Mouse (Mus musculus): ENCODE measurements around the gene Nubp2. TPM values are rescaled to one million over a fixed set of nuclear protein-coding genes. Genes with fewer than 3 reads are reported as not detected.

Nubp2 gene
- polyA plus RNA-seq, 1 experiment from 2014 or later, result 48.0 TPM

GRCm38 (mm10) chr17:24861785-24862184 is 24.4 kb downstream of the Nubp2 start:
- Histone ChIP-seq H3K4me1 (ENCODE audit: control insufficient read depth, insufficient read depth, low read length) (no peaks in the 10 kb centered on the region), H3K27me3 (replicated peaks; ENCODE audit: control insufficient read depth, insufficient read depth, low read length) (no peaks in the 10 kb centered on the region), H3K4me2 (ENCODE audit: low read depth, low read length) (no peak overlapping the region), H3K36me3 (ENCODE audit: control insufficient read depth, insufficient read depth, low read length) (peaks cover 46% of the 10 kb centered on the region), H3K9ac (ENCODE audit: low read depth, low read length) (no peak overlapping the region), H3K4me3 (ENCODE audit: low read depth, low read length) (no peak overlapping the region), H3K9me3 (ENCODE audit: control insufficient read depth, low read length) (no peaks in the 10 kb centered on the region), H3K27ac (replicated peaks; ENCODE audit: low read depth, low read length) (no peak overlapping the region)
- ATAC-seq (ENCODE audit: low read depth), result no peak
- 95% methylated on average over 3 of the region's 3 CpGs for WGBS
- no peak for DNase-seq (ENCODE audit: low spot score)

- ATAC-seq (ENCODE audit: low read depth) (no peak), DNase-seq (ENCODE audit: low spot score) (no peak)
- H3K9me3 ChIP-seq (ENCODE audit: control insufficient read depth, low read length), result no peaks in the 10 kb centered on the region
- H3K9ac ChIP-seq (ENCODE audit: low read depth, low read length), result no peak overlapping the region
- H3K4me1 ChIP-seq (ENCODE audit: control insufficient read depth, insufficient read depth, low read length), result no peaks in the 10 kb centered on the region
- WGBS, result 96% methylated on average over 7 of the region's 8 CpGs
- H3K27me3 ChIP-seq (replicated peaks; ENCODE audit: control insufficient read depth, insufficient read depth, low read length), result no peaks in the 10 kb centered on the region
- no peak overlapping the region for H3K4me3 ChIP-seq (ENCODE audit: low read depth, low read length)
- peaks cover 50% of the 10 kb centered on the region for H3K36me3 ChIP-seq (ENCODE audit: control insufficient read depth, insufficient read depth, low read length)
- H3K4me2 ChIP-seq (ENCODE audit: low read depth, low read length), result no peak overlapping the region
- H3K27ac ChIP-seq (replicated peaks; ENCODE audit: low read depth, low read length), result no peak overlapping the region
Observed at GRCm38 (mm10) chr17:24860076-24860475, 26.1 kb downstream of the Nubp2 start.

GRCm38 (mm10) chr17:24858967-24859366 is 27.2 kb downstream of the Nubp2 start:
- peaks cover 51% of the 10 kb centered on the region for H3K36me3 ChIP-seq (ENCODE audit: control insufficient read depth, insufficient read depth, low read length)
- H3K27ac ChIP-seq (replicated peaks; ENCODE audit: low read depth, low read length), result no peak overlapping the region
- H3K27me3 ChIP-seq (replicated peaks; ENCODE audit: control insufficient read depth, insufficient read depth, low read length), result no peaks in the 10 kb centered on the region
- H3K4me3 ChIP-seq (ENCODE audit: low read depth, low read length), result no peak overlapping the region
- no peak for ATAC-seq (ENCODE audit: low read depth)
- WGBS, result 83% methylated on average over 6 of the region's 6 CpGs
- H3K4me2 ChIP-seq (ENCODE audit: low read depth, low read length), result no peak overlapping the region
- no peak overlapping the region for H3K9ac ChIP-seq (ENCODE audit: low read depth, low read length)
- no peaks in the 10 kb centered on the region for H3K9me3 ChIP-seq (ENCODE audit: control insufficient read depth, low read length)
- DNase-seq (ENCODE audit: low spot score), result no peak
- H3K4me1 ChIP-seq (ENCODE audit: control insufficient read depth, insufficient read depth, low read length), result no peaks in the 10 kb centered on the region

- Histone ChIP-seq H3K4me2 (ENCODE audit: low read depth, low read length) (no peak overlapping the region), H3K27me3 (replicated peaks; ENCODE audit: control insufficient read depth, insufficient read depth, low read length) (no peaks in the 10 kb centered on the region), H3K4me3 (ENCODE audit: low read depth, low read length) (no peak overlapping the region), H3K36me3 (ENCODE audit: control insufficient read depth, insufficient read depth, low read length) (peaks cover 53% of the 10 kb centered on the region), H3K4me1 (ENCODE audit: control insufficient read depth, insufficient read depth, low read length) (no peaks in the 10 kb centered on the region), H3K27ac (replicated peaks; ENCODE audit: low read depth, low read length) (no peak overlapping the region), H3K9me3 (ENCODE audit: control insufficient read depth, low read length) (no peaks in the 10 kb centered on the region), H3K9ac (ENCODE audit: low read depth, low read length) (no peak overlapping the region)
- no peak for DNase-seq (ENCODE audit: low spot score)
- 81% methylated on average over 8 of the region's 8 CpGs for WGBS
- no peak for ATAC-seq (ENCODE audit: low read depth)
Observed at GRCm38 (mm10) chr17:24857831-24858470, 28.2 kb downstream of the Nubp2 start.

GRCm38 (mm10) chr17:24856589-24856988 is 29.6 kb downstream of the Nubp2 start:
- DNase-seq (ENCODE audit: low spot score), result no peak
- peaks cover 43% of the 10 kb centered on the region for H3K36me3 ChIP-seq (ENCODE audit: control insufficient read depth, insufficient read depth, low read length)

GRCm38 (mm10) chr17:24855838-24856464 is 30.2 kb downstream of the Nubp2 start:
- Histone ChIP-seq H3K9ac (ENCODE audit: low read depth, low read length) (no peak overlapping the region), H3K36me3 (ENCODE audit: control insufficient read depth, insufficient read depth, low read length) (peaks cover 37% of the 10 kb centered on the region), H3K4me3 (ENCODE audit: low read depth, low read length) (no peak overlapping the region), H3K4me2 (ENCODE audit: low read depth, low read length) (no peak overlapping the region), H3K27ac (replicated peaks; ENCODE audit: low read depth, low read length) (no peak overlapping the region), H3K27me3 (replicated peaks; ENCODE audit: control insufficient read depth, insufficient read depth, low read length) (peaks cover 9% of the 10 kb centered on the region; the same call in 1 of the 2 replicates), H3K9me3 (ENCODE audit: control insufficient read depth, low read length) (no peaks in the 10 kb centered on the region), H3K4me1 (ENCODE audit: control insufficient read depth, insufficient read depth, low read length) (peaks cover 4% of the 10 kb centered on the region; the same call in 1 of the 2 replicates)
- 86% methylated on average over 3 of the region's 3 CpGs for WGBS
- ATAC-seq (ENCODE audit: low read depth), result no peak
- DNase-seq (ENCODE audit: low spot score), result no peak

More at GRCm38 (mm10) chr17:24856589-24856988, 29.6 kb downstream of the Nubp2 start:
- H3K4me1 ChIP-seq (ENCODE audit: control insufficient read depth, insufficient read depth, low read length), result no peaks in the 10 kb centered on the region
- ATAC-seq (ENCODE audit: low read depth), result no peak
- H3K27ac ChIP-seq (replicated peaks; ENCODE audit: low read depth, low read length), result no peak overlapping the region
- WGBS, result 94% methylated on average over 13 of the region's 13 CpGs
- H3K4me3 ChIP-seq (ENCODE audit: low read depth, low read length), result no peak overlapping the region
- H3K9ac ChIP-seq (ENCODE audit: low read depth, low read length), result no peak overlapping the region
- no peak overlapping the region for H3K4me2 ChIP-seq (ENCODE audit: low read depth, low read length)
- H3K9me3 ChIP-seq (ENCODE audit: control insufficient read depth, low read length), result no peaks in the 10 kb centered on the region
- H3K27me3 ChIP-seq (replicated peaks; ENCODE audit: control insufficient read depth, insufficient read depth, low read length), result peaks cover 3% of the 10 kb centered on the region; the same call in 1 of the 2 replicates

GRCm38 (mm10) chr17:24851381-24852125 is 34.6 kb downstream of the Nubp2 start:
- Histone ChIP-seq H3K4me3 (ENCODE audit: low read depth, low read length) (peak overlapping the region; percentile 88), H3K9ac (ENCODE audit: low read depth, low read length) (peak overlapping the region; percentile 72), H3K4me2 (ENCODE audit: low read depth, low read length) (peak overlapping the region; percentile 65), H3K36me3 (ENCODE audit: control insufficient read depth, insufficient read depth, low read length) (peaks cover 24% of the 10 kb centered on the region), H3K4me1 (ENCODE audit: control insufficient read depth, insufficient read depth, low read length) (peaks cover 13% of the 10 kb centered on the region), H3K27ac (replicated peaks; ENCODE audit: low read depth, low read length) (no peak overlapping the region), H3K27me3 (replicated peaks; ENCODE audit: control insufficient read depth, insufficient read depth, low read length) (peaks cover 9% of the 10 kb centered on the region; the same call in 1 of the 2 replicates), H3K9me3 (ENCODE audit: control insufficient read depth, low read length) (no peaks in the 10 kb centered on the region)
- ATAC-seq (ENCODE audit: low read depth) (no peak), DNase-seq (ENCODE audit: low spot score) (no peak)
- WGBS, result 74% methylated on average over 10 of the region's 10 CpGs

- Histone ChIP-seq H3K4me3 (ENCODE audit: low read depth, low read length) (peak overlapping the region; percentile 88), H3K4me1 (ENCODE audit: control insufficient read depth, insufficient read depth, low read length) (peaks cover 13% of the 10 kb centered on the region), H3K9ac (ENCODE audit: low read depth, low read length) (peak overlapping the region; percentile 72), H3K4me2 (ENCODE audit: low read depth, low read length) (peak overlapping the region; percentile 65), H3K9me3 (ENCODE audit: control insufficient read depth, low read length) (no peaks in the 10 kb centered on the region), H3K36me3 (ENCODE audit: control insufficient read depth, insufficient read depth, low read length) (peaks cover 22% of the 10 kb centered on the region), H3K27ac (replicated peaks; ENCODE audit: low read depth, low read length) (no peak overlapping the region), H3K27me3 (replicated peaks; ENCODE audit: control insufficient read depth, insufficient read depth, low read length) (peaks cover 9% of the 10 kb centered on the region; the same call in 1 of the 2 replicates)
- no peak for ATAC-seq (ENCODE audit: low read depth)
- no peak for DNase-seq (ENCODE audit: low spot score)
- 3% methylated on average over 15 of the region's 20 CpGs for WGBS
Observed at GRCm38 (mm10) chr17:24850773-24851127, 35.4 kb downstream of the Nubp2 start.

All from embryonic facial prominence, embryonic 14.5 days (tissue).